Mouse (Mus musculus): Measurements from ENCODE around the gene Cbfa2t3. TPM values are rescaled to one million over a fixed set of nuclear protein-coding genes. Genes with fewer than 3 reads are reported as not detected.

The Cbfa2t3 gene
- polyA plus RNA-seq, 1 experiment from 2014 or later = 20.2 TPM

DNA sequence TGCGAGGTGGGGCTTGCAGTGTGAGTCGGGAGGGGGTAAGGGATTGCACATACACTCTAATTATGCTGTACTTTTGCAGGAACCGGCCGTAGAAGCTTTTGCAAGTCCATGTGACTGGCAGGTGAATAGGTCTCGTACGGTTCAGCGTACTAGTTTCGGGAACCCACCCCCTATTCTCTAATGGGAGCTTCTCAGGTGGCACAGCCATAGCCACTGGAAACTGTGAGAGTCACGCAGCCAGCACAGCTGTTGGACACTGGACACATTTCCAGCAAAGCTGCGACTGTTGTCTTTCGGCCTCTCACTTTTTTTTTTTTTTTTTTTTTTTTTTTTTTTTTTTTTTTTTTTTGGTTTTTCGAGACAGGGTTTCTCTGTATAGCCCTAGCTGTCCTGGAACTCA is 92.1 kb downstream of the Cbfa2t3 start:
- no peaks in the 10 kb centered on the region for H3K36me3 ChIP-seq
- no peak overlapping the region for H3K9ac ChIP-seq (replicated peaks)
- 89% methylated on average over 11 of the region's 12 CpGs for WGBS
- H3K4me3 ChIP-seq (replicated peaks) = no peak overlapping the region
- no peaks in the 10 kb centered on the region for H3K27me3 ChIP-seq
- H3K27ac ChIP-seq = no peak overlapping the region
- peaks cover 9% of the 10 kb centered on the region for H3K4me1 ChIP-seq (replicated peaks)
- no peak overlapping the region for H3K4me2 ChIP-seq (replicated peaks)
- ATAC-seq = no peak
- H3K9me3 ChIP-seq = no peaks in the 10 kb centered on the region

DNA sequence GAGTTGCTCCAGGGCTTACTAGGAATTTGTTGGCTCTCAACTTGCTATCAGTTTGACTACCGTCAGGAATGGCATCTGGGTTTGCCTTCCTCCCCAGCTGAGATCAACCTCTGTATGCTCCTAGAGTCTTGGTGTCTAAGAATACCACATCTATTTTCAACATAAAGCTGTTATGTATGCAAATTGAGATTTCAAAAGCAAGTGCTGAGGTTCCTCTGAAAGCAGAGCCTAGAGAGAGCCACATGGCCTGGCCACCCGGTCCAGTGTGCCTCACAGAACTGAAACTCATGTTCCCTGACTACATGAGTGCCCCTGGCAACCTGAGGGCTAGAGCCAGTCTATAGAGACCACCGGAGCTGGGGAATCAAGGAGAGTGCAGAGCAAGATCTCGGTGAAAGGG is 93.5 kb downstream of the Cbfa2t3 start:
- 85% methylated on average over 4 of the region's 4 CpGs for WGBS
- Histone ChIP-seq H3K4me2 (replicated peaks) (no peak overlapping the region), H3K27ac (no peak overlapping the region), H3K27me3 (no peaks in the 10 kb centered on the region), H3K9me3 (no peaks in the 10 kb centered on the region), H3K9ac (replicated peaks) (no peak overlapping the region), H3K4me3 (replicated peaks) (no peak overlapping the region), H3K36me3 (no peaks in the 10 kb centered on the region), H3K4me1 (replicated peaks) (peaks cover 2% of the 10 kb centered on the region)
- ATAC-seq = no peak

- Histone ChIP-seq H3K4me2 (replicated peaks) (no peak overlapping the region), H3K4me1 (replicated peaks) (no peaks in the 10 kb centered on the region), H3K27ac (no peak overlapping the region), H3K27me3 (no peaks in the 10 kb centered on the region), H3K9ac (replicated peaks) (no peak overlapping the region), H3K9me3 (no peaks in the 10 kb centered on the region), H3K4me3 (replicated peaks) (no peak overlapping the region), H3K36me3 (no peaks in the 10 kb centered on the region)
- WGBS = 65% methylated on average over 1 of the region's 1 CpGs
- no peak for ATAC-seq
Observed at GRCm38 (mm10) chr8:122604640-122605039, 94.3 kb downstream of the Cbfa2t3 start.

DNA sequence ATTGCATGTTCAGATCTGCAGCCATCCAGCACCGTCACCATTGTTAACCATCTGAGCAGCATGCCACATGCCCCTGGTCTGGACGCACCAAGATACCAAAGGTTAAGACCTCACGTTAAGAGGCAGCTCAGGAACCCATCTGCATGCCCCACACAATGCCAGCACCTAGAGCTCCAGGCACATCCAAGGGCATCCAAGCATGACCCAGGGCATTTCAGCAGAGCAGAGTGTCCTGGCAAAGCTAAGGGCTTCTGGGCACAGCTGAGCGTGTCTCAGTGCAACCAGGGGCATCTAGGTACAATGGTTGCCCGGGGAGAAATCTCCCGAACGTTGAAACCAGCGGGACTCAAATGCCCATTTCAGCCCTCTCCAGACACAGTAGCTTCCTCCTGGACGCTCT is 98.2 kb downstream of the Cbfa2t3 start:
- H3K9ac ChIP-seq (replicated peaks) = no peak overlapping the region
- no peaks in the 10 kb centered on the region for H3K9me3 ChIP-seq
- ATAC-seq = no peak
- H3K27ac ChIP-seq = no peak overlapping the region
- H3K27me3 ChIP-seq = no peaks in the 10 kb centered on the region
- no peak overlapping the region for H3K4me2 ChIP-seq (replicated peaks)
- 90% methylated on average over 9 of the region's 9 CpGs for WGBS
- H3K4me3 ChIP-seq (replicated peaks) = no peak overlapping the region
- H3K36me3 ChIP-seq = no peaks in the 10 kb centered on the region
- H3K4me1 ChIP-seq (replicated peaks) = no peaks in the 10 kb centered on the region

- Histone ChIP-seq H3K9ac (replicated peaks) (no peak overlapping the region), H3K27ac (no peak overlapping the region), H3K27me3 (no peaks in the 10 kb centered on the region), H3K4me2 (replicated peaks) (no peak overlapping the region), H3K36me3 (no peaks in the 10 kb centered on the region), H3K4me3 (replicated peaks) (no peak overlapping the region), H3K9me3 (no peaks in the 10 kb centered on the region), H3K4me1 (replicated peaks) (no peaks in the 10 kb centered on the region)
- no peak for ATAC-seq
- WGBS = 61% methylated on average over 4 of the region's 4 CpGs
Observed at GRCm38 (mm10) chr8:122596031-122596430, 102.9 kb downstream of the Cbfa2t3 start.

GRCm38 (mm10) chr8:122593783-122594507 is 105.0 kb downstream of the Cbfa2t3 start:
- H3K9me3 ChIP-seq = no peaks in the 10 kb centered on the region
- no peaks in the 10 kb centered on the region for H3K27me3 ChIP-seq
- no peak overlapping the region for H3K9ac ChIP-seq (replicated peaks)
- no peak for ATAC-seq
- 83% methylated on average over 19 of the region's 19 CpGs for WGBS
- no peaks in the 10 kb centered on the region for H3K4me1 ChIP-seq (replicated peaks)
- no peak overlapping the region for H3K4me3 ChIP-seq (replicated peaks)
- H3K36me3 ChIP-seq = no peaks in the 10 kb centered on the region
- peak overlapping the region; percentile 47; the same call in 1 of the 2 replicates for H3K27ac ChIP-seq
- no peak overlapping the region for H3K4me2 ChIP-seq (replicated peaks)

- H3K27me3 ChIP-seq = no peaks in the 10 kb centered on the region
- ATAC-seq = no peak
- no peak overlapping the region for H3K4me3 ChIP-seq (replicated peaks)
- 78% methylated on average over 12 of the region's 12 CpGs for WGBS
- no peak overlapping the region; the same call in 1 of the 2 replicates for H3K9ac ChIP-seq (replicated peaks)
- H3K4me2 ChIP-seq (replicated peaks) = no peak overlapping the region
- 0 out of 2 replicates have a peak overlapping the region, but pooled peaks have one; percentile 47 for H3K27ac ChIP-seq
- H3K9me3 ChIP-seq = no peaks in the 10 kb centered on the region
- no peaks in the 10 kb centered on the region for H3K4me1 ChIP-seq (replicated peaks)
- H3K36me3 ChIP-seq = no peaks in the 10 kb centered on the region
Observed at GRCm38 (mm10) chr8:122593240-122593639, 105.7 kb downstream of the Cbfa2t3 start.

- Histone ChIP-seq H3K9ac (replicated peaks) (no peak overlapping the region), H3K36me3 (no peaks in the 10 kb centered on the region), H3K4me2 (replicated peaks) (no peak overlapping the region), H3K4me1 (replicated peaks) (peaks cover 11% of the 10 kb centered on the region; the same call in 1 of the 2 replicates), H3K9me3 (no peaks in the 10 kb centered on the region), H3K27me3 (no peaks in the 10 kb centered on the region), H3K27ac (no peak overlapping the region), H3K4me3 (replicated peaks) (no peak overlapping the region)
- 85% methylated on average over 10 of the region's 10 CpGs for WGBS
- no peak for ATAC-seq
Observed at GRCm38 (mm10) chr8:122586749-122587148, 112.2 kb downstream of the Cbfa2t3 start.

DNA sequence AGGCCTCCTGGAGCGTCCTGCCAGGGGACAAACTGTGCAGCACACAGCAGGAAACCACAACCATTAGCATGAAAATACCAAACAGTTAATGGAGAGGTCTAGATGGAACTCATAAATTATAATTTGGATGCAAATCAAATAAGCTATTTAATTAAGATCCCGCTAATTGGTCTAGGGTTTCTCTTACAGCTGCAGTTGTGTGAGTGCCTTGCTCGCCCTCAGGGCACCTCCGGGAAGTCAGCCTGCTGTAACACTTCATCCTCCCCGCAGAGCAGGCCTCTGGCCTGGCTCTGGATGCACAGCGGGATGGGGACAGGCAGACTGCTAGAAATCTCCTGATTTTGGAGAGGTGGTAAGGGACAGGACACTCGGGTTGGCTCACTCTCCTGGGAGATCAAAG is 112.7 kb downstream of the Cbfa2t3 start:
- no peak overlapping the region for H3K4me2 ChIP-seq (replicated peaks)
- WGBS = 58% methylated on average over 7 of the region's 7 CpGs
- no peak for ATAC-seq

GRCm38 (mm10) chr8:122585411-122585891 is 113.5 kb downstream of the Cbfa2t3 start:
- no peak overlapping the region for H3K4me3 ChIP-seq (replicated peaks)
- 73% methylated on average over 14 of the region's 14 CpGs for WGBS
- no peak overlapping the region for H3K9ac ChIP-seq (replicated peaks)

More for the DNA sequence above, 112.7 kb downstream of the Cbfa2t3 start:
- no peaks in the 10 kb centered on the region for H3K27me3 ChIP-seq
- H3K4me1 ChIP-seq (replicated peaks) = peaks cover 11% of the 10 kb centered on the region; the same call in 1 of the 2 replicates
- no peak overlapping the region for H3K4me3 ChIP-seq (replicated peaks)
- no peak overlapping the region for H3K9ac ChIP-seq (replicated peaks)
- no peaks in the 10 kb centered on the region for H3K9me3 ChIP-seq
- no peak overlapping the region for H3K27ac ChIP-seq
- no peaks in the 10 kb centered on the region for H3K36me3 ChIP-seq

DNA sequence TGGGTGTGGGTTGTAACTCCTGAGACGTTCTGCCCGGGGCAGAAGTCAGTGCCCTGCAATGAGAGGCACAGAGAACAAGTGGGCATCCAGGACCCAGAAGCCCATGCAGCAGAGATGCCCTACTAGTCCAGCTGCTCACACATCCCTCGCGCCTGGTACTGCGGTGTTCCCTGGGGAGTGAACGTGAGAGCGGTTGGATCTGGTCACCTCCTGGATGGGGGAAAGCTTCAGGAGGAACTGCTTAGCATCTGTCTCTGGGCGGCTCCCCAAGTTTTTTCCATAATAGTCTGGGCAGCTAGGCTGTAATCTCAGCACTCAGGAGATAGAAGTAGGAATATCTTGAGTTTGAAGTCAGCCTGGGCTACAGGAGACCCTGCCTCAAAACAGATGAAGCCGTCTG is 113.9 kb downstream of the Cbfa2t3 start:
- no peak for ATAC-seq
- Histone ChIP-seq H3K4me2 (replicated peaks) (no peak overlapping the region), H3K9ac (replicated peaks) (no peak overlapping the region), H3K27ac (no peak overlapping the region), H3K36me3 (no peaks in the 10 kb centered on the region), H3K4me3 (replicated peaks) (no peak overlapping the region), H3K27me3 (no peaks in the 10 kb centered on the region), H3K9me3 (no peaks in the 10 kb centered on the region), H3K4me1 (replicated peaks) (peaks cover 11% of the 10 kb centered on the region; the same call in 1 of the 2 replicates)
- 88% methylated on average over 9 of the region's 9 CpGs for WGBS

More at GRCm38 (mm10) chr8:122585411-122585891, 113.5 kb downstream of the Cbfa2t3 start:
- Histone ChIP-seq H3K27ac (no peak overlapping the region), H3K9me3 (no peaks in the 10 kb centered on the region), H3K27me3 (no peaks in the 10 kb centered on the region), H3K4me2 (replicated peaks) (no peak overlapping the region), H3K36me3 (no peaks in the 10 kb centered on the region), H3K4me1 (replicated peaks) (peaks cover 11% of the 10 kb centered on the region; the same call in 1 of the 2 replicates)
- ATAC-seq = no peak

- Histone ChIP-seq H3K4me1 (replicated peaks) (peaks cover 17% of the 10 kb centered on the region), H3K27ac (no peak overlapping the region), H3K4me2 (replicated peaks) (no peak overlapping the region), H3K36me3 (no peaks in the 10 kb centered on the region), H3K27me3 (no peaks in the 10 kb centered on the region), H3K4me3 (replicated peaks) (no peak overlapping the region), H3K9ac (replicated peaks) (no peak overlapping the region), H3K9me3 (no peaks in the 10 kb centered on the region)
- 86% methylated on average over 13 of the region's 15 CpGs for WGBS
- ATAC-seq = no peak
Observed at GRCm38 (mm10) chr8:122580926-122581325, 118.0 kb downstream of the Cbfa2t3 start.
